Mouse (Mus musculus) lung, postnatal 0 days (tissue): Measurements from ENCODE around the gene Gimap1.

Source experiments
- CTCF ChIP-seq: IDR thresholded peaks from 2 replicates; pipeline ENCODE4 v1.5.1; 2016; ENCODE audit warnings: antibody characterized with exemption, mild to moderate bottlenecking
- EP300 ChIP-seq: IDR thresholded peaks from 2 replicates; pipeline ENCODE4 v1.6.1; 2016; ENCODE audit warnings: antibody characterized with exemption, mild to moderate bottlenecking, control low read depth

DNA sequence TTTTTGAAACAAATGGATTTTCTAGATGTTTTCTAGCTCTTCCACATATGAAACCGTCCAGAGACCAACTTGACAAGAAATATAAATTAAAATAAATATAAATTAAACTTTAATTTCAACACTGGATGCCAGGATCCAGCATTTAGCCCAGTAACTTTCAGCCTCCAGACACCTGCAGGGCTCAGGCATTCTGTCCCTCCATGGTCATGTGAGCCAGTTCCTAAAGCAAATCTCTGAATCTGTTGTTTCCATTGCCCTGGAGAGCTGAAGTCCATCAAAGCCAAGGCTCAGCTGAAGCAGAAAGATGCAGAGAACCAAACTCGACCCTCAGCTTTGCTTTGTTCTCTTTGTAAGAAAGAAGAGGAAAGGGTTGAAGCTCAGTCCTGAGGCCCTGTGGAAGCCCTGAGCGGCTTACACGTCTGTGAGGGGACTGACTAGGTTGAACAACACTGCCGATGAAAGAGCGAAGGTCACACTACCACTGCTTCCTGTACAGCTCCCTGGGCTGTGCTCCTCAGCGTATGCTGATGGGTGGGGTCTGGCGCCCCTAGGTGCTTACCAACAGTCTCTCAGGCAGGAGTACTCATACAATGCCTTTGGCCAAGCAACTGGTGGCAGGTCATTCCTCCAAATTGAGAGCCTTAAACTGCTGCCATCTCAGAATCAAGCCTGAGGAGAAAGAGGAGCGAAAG, 29.5 kb downstream of the Gimap1 start:
- no peak for TF ChIP-seq CTCF
- TF ChIP-seq EP300 = no peak
